Mouse (Mus musculus): ENCODE results near the gene Rtbdn.

GRCm38 (mm10) chr8:84949753-84950152, 3.0 kb downstream of the Rtbdn start:
- TF ChIP-seq CTCF (conservative IDR thresholded peaks at IDR 0.05; ENCODE audit: low read length) (no peak), NANOG (IDR thresholded peaks at IDR 0.05; ENCODE audit: borderline replicate concordance, low read length) (no peak)
